Mouse (Mus musculus): Measurements from ENCODE around the gene Nlrc4. TPM values are rescaled to one million over a fixed set of nuclear protein-coding genes. Genes with fewer than 3 reads are reported as not detected.
"Not testable (repeated sequence)": the region's sequence is repeated elsewhere in the genome, so short reads cannot be mapped to it uniquely, and the experiment has no call there.

The Nlrc4 gene
- 2.9 TPM in 2 replicates for polyA plus RNA-seq (2015; fragmentation: Nextera tagmentation; extraction: Ambion mirVana)

GRCm38 (mm10) chr17:74458711-74459408, at the start of gene Nlrc4:
Gene Nlrc4, minus strand, starts transcription at chr17:74459142.
- H3K36me3 ChIP-seq, result no peaks in the 10 kb centered on the region
- 55% methylated on average over 8 of the region's 8 CpGs for WGBS
- H3K9ac ChIP-seq, result no peak within 1 kb of the TSS

GRCm38 (mm10) chr17:74508600-74508999, 49.7 kb upstream of the Nlrc4 start:
- Histone ChIP-seq H3K27me3 (replicated peaks) (no peaks in the 10 kb centered on the region), H3K4me3 (replicated peaks) (no peak overlapping the region), H3K4me1 (no peaks in the 10 kb centered on the region), H3K36me3 (no peaks in the 10 kb centered on the region), H3K9me3 (no peaks in the 10 kb centered on the region), H3K4me2 (no peak overlapping the region), H3K9ac (no peak overlapping the region), H3K27ac (no peak overlapping the region)
- WGBS, result 72% methylated on average over 3 of the region's 3 CpGs
- ATAC-seq (ENCODE audit: insufficient read depth, low FRiP score, low read depth), result no peak

More at GRCm38 (mm10) chr17:74458711-74459408, at the start of gene Nlrc4:
- peak within 1 kb of the TSS; percentile 13; the same call in 1 of the 2 replicates for H3K4me2 ChIP-seq
- no peaks in the 10 kb centered on the region for H3K27me3 ChIP-seq (replicated peaks)
- no peaks in the 10 kb centered on the region for H3K9me3 ChIP-seq
- H3K4me1 ChIP-seq, result no peaks in the 10 kb centered on the region
- ATAC-seq (ENCODE audit: insufficient read depth, low FRiP score, low read depth), result no peak
- H3K4me3 ChIP-seq (replicated peaks), result peak within 1 kb of the TSS; percentile 11
- H3K27ac ChIP-seq, result peak within 1 kb of the TSS; percentile 13; the same call in 1 of the 2 replicates

- ATAC-seq (ENCODE audit: insufficient read depth, low FRiP score, low read depth), result no peak
- no peaks in the 10 kb centered on the region for H3K4me1 ChIP-seq
These were observed 49.0 kb upstream of the Nlrc4 start for GRCm38 (mm10) chr17:74507934-74508333.

GRCm38 (mm10) chr17:74501085-74501484, 42.1 kb upstream of the Nlrc4 start:
- no peak overlapping the region for H3K9ac ChIP-seq
- H3K4me2 ChIP-seq, result no peak overlapping the region
- no peaks in the 10 kb centered on the region for H3K27me3 ChIP-seq (replicated peaks)
- H3K36me3 ChIP-seq, result peaks cover 13% of the 10 kb centered on the region; the same call in 1 of the 2 replicates
- H3K4me3 ChIP-seq (replicated peaks), result no peak overlapping the region
- H3K4me1 ChIP-seq, result no peaks in the 10 kb centered on the region
- H3K27ac ChIP-seq, result no peak overlapping the region
- ATAC-seq (ENCODE audit: insufficient read depth, low FRiP score, low read depth), result no peak
- H3K9me3 ChIP-seq, result no peaks in the 10 kb centered on the region

More at GRCm38 (mm10) chr17:74507934-74508333, 49.0 kb upstream of the Nlrc4 start:
- no peaks in the 10 kb centered on the region for H3K36me3 ChIP-seq
- no peaks in the 10 kb centered on the region for H3K27me3 ChIP-seq (replicated peaks)
- no peak overlapping the region for H3K4me2 ChIP-seq
- H3K9ac ChIP-seq, result no peak overlapping the region
- H3K4me3 ChIP-seq (replicated peaks), result no peak overlapping the region
- no peaks in the 10 kb centered on the region for H3K9me3 ChIP-seq
- H3K27ac ChIP-seq, result no peak overlapping the region
- 62% methylated on average over 2 of the region's 2 CpGs for WGBS

GRCm38 (mm10) chr17:74500204-74500603, 41.3 kb upstream of the Nlrc4 start:
- Histone ChIP-seq H3K9me3 (no peaks in the 10 kb centered on the region), H3K4me3 (replicated peaks) (no peak overlapping the region), H3K4me2 (no peak overlapping the region), H3K27ac (no peak overlapping the region), H3K27me3 (replicated peaks) (no peaks in the 10 kb centered on the region), H3K9ac (no peak overlapping the region), H3K36me3 (peaks cover 19% of the 10 kb centered on the region), H3K4me1 (no peaks in the 10 kb centered on the region)
- WGBS, result 67% methylated on average over 4 of the region's 4 CpGs
- ATAC-seq (ENCODE audit: insufficient read depth, low FRiP score, low read depth), result no peak

- H3K36me3 ChIP-seq, result peaks cover 19% of the 10 kb centered on the region
- WGBS, result 95% methylated on average over 3 of the region's 3 CpGs
- H3K9me3 ChIP-seq, result no peaks in the 10 kb centered on the region
- H3K4me2 ChIP-seq, result no peak overlapping the region
- ATAC-seq (ENCODE audit: insufficient read depth, low FRiP score, low read depth), result no peak
- no peak overlapping the region for H3K9ac ChIP-seq
- no peak overlapping the region for H3K4me3 ChIP-seq (replicated peaks)
- no peak overlapping the region for H3K27ac ChIP-seq
- H3K27me3 ChIP-seq (replicated peaks), result no peaks in the 10 kb centered on the region
- H3K4me1 ChIP-seq, result peaks cover 3% of the 10 kb centered on the region; the same call in 1 of the 2 replicates
These were observed 32.6 kb upstream of the Nlrc4 start for GRCm38 (mm10) chr17:74491565-74491964.

GRCm38 (mm10) chr17:74489901-74490220, 30.9 kb upstream of the Nlrc4 start:
- peak overlapping the region; percentile 87 for H3K27ac ChIP-seq
- H3K36me3 ChIP-seq, result peaks cover 8% of the 10 kb centered on the region
- ATAC-seq (ENCODE audit: insufficient read depth, low FRiP score, low read depth), result no peak
- H3K4me1 ChIP-seq, result peaks cover 3% of the 10 kb centered on the region; the same call in 1 of the 2 replicates
- H3K4me2 ChIP-seq, result peak overlapping the region; percentile 49
- peak overlapping the region; percentile 98 for H3K4me3 ChIP-seq (replicated peaks)
- H3K9ac ChIP-seq, result peak overlapping the region; percentile 84
- H3K27me3 ChIP-seq (replicated peaks), result no peaks in the 10 kb centered on the region
- no peaks in the 10 kb centered on the region for H3K9me3 ChIP-seq
- under 1% methylated on average over 12 of the region's 12 CpGs for WGBS

- Histone ChIP-seq H3K4me1 (peaks cover 3% of the 10 kb centered on the region; the same call in 1 of the 2 replicates), H3K36me3 (peaks cover 4% of the 10 kb centered on the region), H3K9ac (peak within 1 kb of the TSS; percentile 84), H3K27me3 (replicated peaks) (no peaks in the 10 kb centered on the region), H3K27ac (peak within 1 kb of the TSS; percentile 87), H3K4me3 (replicated peaks) (peak within 1 kb of the TSS; percentile 98), H3K4me2 (peak within 1 kb of the TSS; percentile 49), H3K9me3 (no peaks in the 10 kb centered on the region)
- peak; percentile 99 for ATAC-seq (ENCODE audit: insufficient read depth, low FRiP score, low read depth)
- WGBS, result 4% methylated on average over 56 of the region's 58 CpGs
These were observed 30.3 kb upstream of the Nlrc4 start, which contains the start of gene Yipf4 for GRCm38 (mm10) chr17:74489024-74489900. Gene Yipf4, plus strand, starts transcription at chr17:74489493.

GRCm38 (mm10) chr17:74480361-74481069, 21.6 kb upstream of the Nlrc4 start:
- Histone ChIP-seq H3K36me3 (no peaks in the 10 kb centered on the region), H3K27me3 (replicated peaks) (no peaks in the 10 kb centered on the region), H3K4me3 (replicated peaks) (no peak overlapping the region), H3K4me2 (no peak overlapping the region), H3K27ac (no peak overlapping the region), H3K4me1 (no peaks in the 10 kb centered on the region), H3K9me3 (no peaks in the 10 kb centered on the region), H3K9ac (no peak overlapping the region)
- 86% methylated on average over 14 of the region's 14 CpGs for WGBS
- no peak for ATAC-seq (ENCODE audit: insufficient read depth, low FRiP score, low read depth)

GRCm38 (mm10) chr17:74470133-74470532, 11.2 kb upstream of the Nlrc4 start:
- ATAC-seq (ENCODE audit: insufficient read depth, low FRiP score, low read depth); H3K27me3 ChIP-seq (replicated peaks); H3K27ac ChIP-seq; H3K4me2 ChIP-seq; H3K9ac ChIP-seq; H3K4me1 ChIP-seq; H3K9me3 ChIP-seq; H3K36me3 ChIP-seq; H3K4me3 ChIP-seq (replicated peaks): not testable (repeated sequence)
- 77% methylated on average over 6 of the region's 6 CpGs for WGBS

- not testable (repeated sequence) for ATAC-seq (ENCODE audit: insufficient read depth, low FRiP score, low read depth); H3K27ac ChIP-seq; H3K4me2 ChIP-seq; H3K36me3 ChIP-seq; H3K9ac ChIP-seq; H3K27me3 ChIP-seq (replicated peaks); H3K4me1 ChIP-seq; H3K4me3 ChIP-seq (replicated peaks); H3K9me3 ChIP-seq
- 81% methylated on average over 2 of the region's 2 CpGs for WGBS
These were observed 9.0 kb upstream of the Nlrc4 start for GRCm38 (mm10) chr17:74467981-74468380.
